Mouse (Mus musculus) lung, postnatal 0 days (tissue): ENCODE data around the gene Nr2f1. TPM values are rescaled to one million over a fixed set of nuclear protein-coding genes. Genes with fewer than 3 reads are reported as not detected.

Experiments
- ATAC-seq: fragments of 200-750 bp; cut with Nextera tagmentation; 2 replicates; pipeline ENCODE4 v1.8.0; 2017; ENCODE audit warnings: moderate library complexity
- DNase-seq: peaks from one replicate; pipeline ENCODE4 v3.0.0-alpha.2; 2016; ENCODE audit warnings: low spot score
- H3K27ac ChIP-seq: fragments of 300-500 bp; sonication (generic); 2 replicates; pipeline ENCODE4 v1.5.1; 2014; ENCODE audit warnings: antibody characterized with exemption, mild to moderate bottlenecking, low read length, mixed read lengths
- H3K27me3 ChIP-seq: fragments of 300-500 bp; sonication (generic); replicated peaks from 2 replicates; pipeline ENCODE4 v1.6.1; 2014; ENCODE audit warnings: low read length, mixed read lengths; ENCODE audit not compliant: insufficient read depth
- H3K36me3 ChIP-seq: fragments of 300-500 bp; sonication (generic); 2 replicates; pipeline ENCODE4 v1.6.1; 2014; ENCODE audit warnings: low read length, mixed read lengths; ENCODE audit not compliant: insufficient read depth
- H3K4me1 ChIP-seq: fragments of 300-500 bp; sonication (generic); 2 replicates; pipeline ENCODE4 v1.6.1; 2014; ENCODE audit warnings: antibody characterized with exemption, low read depth, low read length, mixed read lengths; ENCODE audit not compliant: insufficient read depth
- H3K4me2 ChIP-seq: fragments of 300-500 bp; sonication (generic); replicated peaks from 2 replicates; pipeline ENCODE4 v1.6.1; 2014; ENCODE audit warnings: low read depth, mild to moderate bottlenecking, low read length, moderate library complexity, mixed read lengths
- H3K4me3 ChIP-seq: fragments of 300-500 bp; sonication (generic); 2 replicates; pipeline ENCODE4 v1.5.1; 2014; ENCODE audit warnings: low read depth, low read length
- H3K9ac ChIP-seq: fragments of 300-500 bp; sonication (generic); replicated peaks from 2 replicates; pipeline ENCODE4 v1.6.1; 2014; ENCODE audit warnings: low read depth, mild to moderate bottlenecking
- H3K9me3 ChIP-seq: fragments of 300-500 bp; sonication (generic); 2 replicates; pipeline ENCODE4 v1.6.1; 2016; ENCODE audit warnings: low read length, mixed read lengths
- CTCF ChIP-seq: IDR thresholded peaks from 2 replicates; pipeline ENCODE4 v1.5.1; 2016; ENCODE audit warnings: antibody characterized with exemption, mild to moderate bottlenecking
- EP300 ChIP-seq: IDR thresholded peaks from 2 replicates; pipeline ENCODE4 v1.6.1; 2016; ENCODE audit warnings: antibody characterized with exemption, mild to moderate bottlenecking, control low read depth
- WGBS: fragments of 180-500 bp; shearing (Covaris S2); extraction: QIAGEN DNeasy Blood & Tissue Kit; methylation state at CpG from one replicate; pipeline ENCODE4 v1.1.7; 2014; 5-methylcytosine and 5-hydroxymethylcytosine counted together
- polyA plus RNA-seq: library from polyadenylated mRNA; unstranded; fragments of >200 nt; fragmentation: Nextera tagmentation; extraction: Ambion mirVana; gene quantifications from 2 replicates; pipeline ENCODE4 v1.2.1, GENCODE M21; 2015

The Nr2f1 gene
- polyA plus RNA-seq, 1 experiment from 2014 or later, result 4.0 TPM

DNA sequence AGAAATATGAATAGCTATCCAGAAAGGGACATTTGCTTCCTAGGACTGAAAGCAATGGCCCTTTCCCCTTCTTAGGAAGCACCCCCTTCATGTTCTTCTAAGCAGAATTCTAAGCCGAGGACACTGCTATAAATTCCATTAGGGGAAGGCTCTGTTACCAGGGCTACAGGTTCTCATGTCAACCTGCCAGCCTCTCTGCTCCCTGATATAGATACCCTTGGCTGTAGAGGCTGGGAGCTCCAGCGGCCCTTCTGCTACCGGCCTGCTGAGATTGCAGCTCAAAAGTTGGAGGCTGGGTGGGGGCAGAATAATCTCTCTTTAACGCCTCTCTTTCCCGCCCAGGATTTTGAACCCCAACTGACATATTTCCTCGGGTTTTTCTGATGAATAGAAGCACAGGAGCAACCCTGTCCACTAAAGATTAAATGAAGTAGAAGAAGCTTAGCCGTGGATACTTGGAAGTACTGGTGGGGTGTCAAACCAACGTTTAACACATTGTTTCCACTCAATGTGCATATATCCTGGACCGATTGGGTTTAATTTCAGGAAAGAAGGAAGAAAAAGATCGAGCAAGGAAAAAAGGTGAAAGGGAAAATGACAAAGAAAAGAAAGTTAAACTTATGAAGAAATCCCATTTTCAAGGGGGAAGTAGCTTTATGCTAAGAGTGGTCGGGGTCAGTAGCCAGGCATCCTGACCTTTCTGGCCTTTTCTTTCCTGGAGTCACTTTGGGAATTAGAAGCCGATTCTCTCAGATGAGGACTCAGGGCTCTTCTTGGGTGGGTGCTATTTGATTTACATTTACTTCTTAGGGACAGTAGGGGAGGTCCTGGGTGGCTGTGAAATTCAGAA lies 8.5 kb upstream of the Nr2f1 start:
- Histone ChIP-seq H3K4me3 (no peak overlapping the region), H3K27ac (no peak overlapping the region), H3K4me1 (0 out of 2 replicates have a peak, but pooled peaks cover 5% of the 10 kb centered on the region), H3K27me3 (0 out of 2 replicates have a peak, but pooled peaks cover 20% of the 10 kb centered on the region), H3K4me2 (no peak overlapping the region), H3K9ac (no peak overlapping the region), H3K36me3 (no peaks in the 10 kb centered on the region), H3K9me3 (no peaks in the 10 kb centered on the region)
- DNase-seq (no peak), ATAC-seq (no peak)
- TF ChIP-seq CTCF, result no peak
- TF ChIP-seq EP300, result no peak
- WGBS, result 43% methylated on average over 12 of the region's 12 CpGs

- H3K27ac ChIP-seq, result no peak overlapping the region
- H3K4me3 ChIP-seq, result no peak overlapping the region
- DNase-seq (no peak), ATAC-seq (no peak)
- H3K9me3 ChIP-seq, result no peaks in the 10 kb centered on the region
- 0 out of 2 replicates have a peak, but pooled peaks cover 5% of the 10 kb centered on the region for H3K4me1 ChIP-seq
- no peak for TF ChIP-seq CTCF
- no peak for TF ChIP-seq EP300
- no peak overlapping the region for H3K4me2 ChIP-seq
- WGBS, result 55% methylated on average over 7 of the region's 7 CpGs
- H3K36me3 ChIP-seq, result no peaks in the 10 kb centered on the region
- H3K27me3 ChIP-seq, result 0 out of 2 replicates have a peak, but pooled peaks cover 20% of the 10 kb centered on the region
- H3K9ac ChIP-seq, result no peak overlapping the region
Measured at GRCm38 (mm10) chr13:78206891-78207430, 7.4 kb upstream of the Nr2f1 start.

- no peak for TF ChIP-seq EP300
- no peak for TF ChIP-seq CTCF
- Histone ChIP-seq H3K27ac (no peak overlapping the region), H3K27me3 (0 out of 2 replicates have a peak, but pooled peaks cover 14% of the 10 kb centered on the region), H3K9me3 (no peaks in the 10 kb centered on the region), H3K4me1 (0 out of 2 replicates have a peak, but pooled peaks cover under 1% of the 10 kb centered on the region), H3K4me3 (no peak overlapping the region), H3K4me2 (no peak overlapping the region), H3K9ac (no peak overlapping the region), H3K36me3 (no peaks in the 10 kb centered on the region)
- DNase-seq (no peak), ATAC-seq (no peak)
Measured at GRCm38 (mm10) chr13:78205426-78205825, 5.9 kb upstream of the Nr2f1 start.

GRCm38 (mm10) chr13:78203348-78204061 lies 3.9 kb upstream of the Nr2f1 start:
- 0 out of 2 replicates have a peak, but pooled peaks cover 11% of the 10 kb centered on the region for H3K27me3 ChIP-seq
- H3K36me3 ChIP-seq, result no peaks in the 10 kb centered on the region
- ATAC-seq (peak; percentile 48), DNase-seq (peak; percentile 74)
- 2% methylated on average over 31 of the region's 37 CpGs for WGBS
- H3K4me3 ChIP-seq, result peak overlapping the region; percentile 66
- peak overlapping the region; percentile 47; the same call in 1 of the 2 replicates for H3K27ac ChIP-seq
- H3K4me2 ChIP-seq, result peak overlapping the region; percentile 85
- TF ChIP-seq EP300, result no peak
- peak; percentile 56 for TF ChIP-seq CTCF
- H3K9ac ChIP-seq, result no peak overlapping the region
- no peaks in the 10 kb centered on the region for H3K4me1 ChIP-seq
- H3K9me3 ChIP-seq, result no peaks in the 10 kb centered on the region

DNA sequence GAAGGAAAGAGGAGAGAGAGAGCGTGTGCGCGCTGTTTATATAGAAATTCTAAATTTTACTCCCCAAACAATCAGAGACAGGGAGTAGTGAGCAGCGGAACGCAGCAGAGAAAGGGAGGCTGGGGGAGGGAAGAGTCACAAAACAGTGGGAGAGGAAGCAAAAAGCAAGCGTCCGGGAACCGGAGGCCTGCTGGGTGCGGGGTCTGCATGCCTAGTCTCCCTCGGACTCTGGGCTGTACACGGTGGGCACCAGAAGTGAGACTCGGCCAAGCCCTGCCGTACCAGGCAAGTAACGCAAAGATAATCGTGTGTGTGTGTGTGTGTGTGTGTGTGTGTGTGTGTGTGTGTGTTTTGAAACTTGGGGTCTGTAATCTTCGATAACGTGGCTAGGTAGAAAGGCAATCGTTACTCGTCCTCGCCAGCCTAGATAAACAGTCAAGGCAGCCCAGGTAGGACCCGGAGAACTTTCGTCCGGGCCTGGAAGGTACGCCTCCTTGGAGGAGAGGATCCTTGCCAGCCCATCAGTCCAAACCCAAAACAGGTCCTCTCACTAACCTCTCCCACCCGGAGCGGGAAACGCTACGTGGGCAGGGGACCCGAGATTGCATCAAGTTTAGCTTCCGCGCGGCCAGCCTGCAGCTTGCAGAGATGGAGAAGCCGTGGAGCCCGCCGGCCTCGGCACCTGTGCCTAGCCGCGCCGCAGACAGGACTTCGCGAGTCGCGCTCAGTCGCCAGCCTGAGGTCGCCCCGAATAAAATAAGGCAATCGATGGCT lies 3.2 kb upstream of the Nr2f1 start:
- TF ChIP-seq CTCF (no peak), EP300 (no peak)
- Histone ChIP-seq H3K27ac (no peak overlapping the region), H3K36me3 (no peaks in the 10 kb centered on the region), H3K9ac (no peak overlapping the region), H3K27me3 (0 out of 2 replicates have a peak, but pooled peaks cover 12% of the 10 kb centered on the region), H3K4me2 (peak overlapping the region; percentile 85), H3K4me3 (peak overlapping the region; percentile 66), H3K4me1 (no peaks in the 10 kb centered on the region), H3K9me3 (no peaks in the 10 kb centered on the region)
- under 1% methylated on average over 47 of the region's 47 CpGs for WGBS
- no peak for DNase-seq
- no peak for ATAC-seq
